Mouse (Mus musculus): ENCODE measurements around the gene Ms4a15.

DNA sequence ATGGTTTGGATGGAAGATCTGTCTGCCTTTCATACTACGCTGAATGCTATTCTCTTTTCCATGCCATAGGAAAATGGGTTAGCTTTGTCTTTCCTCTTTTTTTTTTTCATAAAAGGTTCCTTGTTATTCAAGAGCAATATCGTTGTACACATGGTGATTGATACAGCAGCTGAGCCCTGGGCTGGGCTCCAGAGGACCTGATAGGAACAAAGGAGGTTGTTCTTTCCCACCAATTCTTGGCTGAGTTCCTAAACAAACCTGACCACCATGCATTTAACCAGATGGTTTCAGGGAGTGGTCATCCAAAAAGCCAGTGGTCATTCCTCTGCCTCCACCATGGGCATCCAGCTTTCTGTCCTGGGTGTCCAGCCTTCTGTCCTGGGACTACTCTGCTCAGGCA, 24.2 kb upstream of the Ms4a15 start:
- no peak for TF ChIP-seq CTCF (IDR thresholded peaks at IDR 0.05; ENCODE audit: extremely low read depth, insufficient read depth, low read length)
- TF ChIP-seq POLR2A (IDR thresholded peaks at IDR 0.05; ENCODE audit: extremely low read depth, insufficient read depth, low read length) = no peak

Data from cortical plate, adult 2 months (tissue).